30 mouse cellular contexts compared by ENCODE assay signal in genomic region chr13:55191535-55191934, GRCm38 (mm10). TPM values are rescaled to one million over a fixed set of nuclear protein-coding genes. Genes with fewer than 3 reads are reported as not detected.
A peak's percentile ranks its signal among the peaks of the same experiment; 100 is the strongest.
DNase-seq lines count a peak whose midpoint lies in the region; ATAC-seq and TF ChIP-seq lines count a peak whose summit lies in the region.
"Had no signal": no experiment of that assay in that cellular context is flagged by ENCODE, and none has a peak within 500 bp of the region (broad histone marks: within the 10 kb centered on the region; RNA-seq: fewer than 3 reads in every experiment).

No protein-coding gene starts in this region.

- DNase-seq in cerebellum, adult 9-11 months: peak; percentile 31
- DNase-seq in cerebellum, adult 2 months: no peak
- no peak for DNase-seq in neural tube, embryonic 10.5 days (ENCODE audit: extremely low spot score, low spot score)
- peak; percentile 54 for DNase-seq in ZHBTc4 (ENCODE audit: low read depth, low spot score)
- no peak for DNase-seq in liver, postnatal 0 days
- no peak for DNase-seq in thymus, adult 18-20 months
- no peak for DNase-seq in midbrain, postnatal 0 days (ENCODE audit: low spot score)
- DNase-seq: adrenal gland, adult 2 months; adrenal gland, postnatal 36 days; B cell, adult 2 months; cerebellum, adult 11 months; cerebellum, adult 9-10 months; cerebellum, postnatal 36 days; gastrocnemius, postnatal 10 days; heart, adult 2 months; heart, postnatal 36 days had no signal

- no peaks in the 10 kb centered on the region for H3K36me3 ChIP-seq in neural tube, embryonic 15.5 days
- no peaks in the 10 kb centered on the region for H3K36me3 ChIP-seq in liver, postnatal 0 days (replicated peaks; ENCODE audit: insufficient read depth, low read length)
- no peaks in the 10 kb centered on the region for H3K36me3 ChIP-seq in midbrain, postnatal 0 days (ENCODE audit: insufficient read depth, low read length)
- H3K36me3 ChIP-seq: embryonic facial prominence, embryonic 13.5 days; forebrain, embryonic 12.5 days; heart, embryonic 12.5 days had no signal

- peak overlapping the region; percentile 80 for H3K4me2 ChIP-seq in neural tube, embryonic 15.5 days
- no peak overlapping the region for H3K4me2 ChIP-seq in liver, postnatal 0 days (ENCODE audit: low read depth, low read length)
- H3K4me2 ChIP-seq in midbrain, postnatal 0 days (ENCODE audit: low read depth, low read length, poor library complexity, severe bottlenecking): no peak overlapping the region

- H3K27me3 ChIP-seq in cerebellum, adult 2 months (ENCODE audit: control insufficient read depth, insufficient read depth, low read length): no peaks in the 10 kb centered on the region
- H3K27me3 ChIP-seq in neural tube, embryonic 15.5 days (replicated peaks): no peaks in the 10 kb centered on the region
- H3K27me3 ChIP-seq in liver, postnatal 0 days (ENCODE audit: insufficient read depth, low read length): no peaks in the 10 kb centered on the region
- H3K27me3 ChIP-seq in midbrain, postnatal 0 days (ENCODE audit: insufficient read depth, low read length): no peaks in the 10 kb centered on the region
- H3K27me3 ChIP-seq: embryonic facial prominence, embryonic 13.5 days; forebrain, embryonic 12.5 days; heart, embryonic 12.5 days had no signal

- no peaks in the 10 kb centered on the region for H3K9me3 ChIP-seq in neural tube, embryonic 15.5 days (replicated peaks)
- H3K9me3 ChIP-seq in liver, postnatal 0 days (ENCODE audit: low read length): no peaks in the 10 kb centered on the region
- no peaks in the 10 kb centered on the region for H3K9me3 ChIP-seq in midbrain, postnatal 0 days (ENCODE audit: low read length)
- H3K9me3 ChIP-seq: embryonic facial prominence, embryonic 13.5 days; forebrain, embryonic 12.5 days; heart, embryonic 12.5 days had no signal

- no peak for TF ChIP-seq POLR2A in cerebellum, adult 2 months (IDR thresholded peaks at IDR 0.05; ENCODE audit: borderline replicate concordance, insufficient read depth, low read length)

- peaks cover 5% of the 10 kb centered on the region; the same call in 1 of the 2 replicates for H3K4me1 ChIP-seq in cerebellum, adult 2 months (ENCODE audit: control insufficient read depth, insufficient read depth, low read length)
- H3K4me1 ChIP-seq in neural tube, embryonic 15.5 days: peaks cover 13% of the 10 kb centered on the region
- peaks cover 16% of the 10 kb centered on the region; the same call in 1 of the 2 replicates for H3K4me1 ChIP-seq in liver, postnatal 0 days (ENCODE audit: insufficient read depth)
- peaks cover 5% of the 10 kb centered on the region; the same call in 1 of the 2 replicates for H3K4me1 ChIP-seq in midbrain, postnatal 0 days (ENCODE audit: insufficient read depth, low read length)

- H3K9ac ChIP-seq in neural tube, embryonic 15.5 days (replicated peaks): no peak overlapping the region
- H3K9ac ChIP-seq in liver, postnatal 0 days (replicated peaks): peak overlapping the region; percentile 1; the same call in 1 of the 2 replicates
- no peak overlapping the region for H3K9ac ChIP-seq in midbrain, postnatal 0 days (replicated peaks; ENCODE audit: low read length, poor library complexity, severe bottlenecking)
- H3K9ac ChIP-seq: embryonic facial prominence, embryonic 13.5 days; forebrain, embryonic 12.5 days; heart, embryonic 12.5 days had no signal

- ATAC-seq in neural tube, embryonic 15.5 days (ENCODE audit: low FRiP score): no peak
- no peak for ATAC-seq in liver, postnatal 0 days
- no peak for ATAC-seq in midbrain, postnatal 0 days (ENCODE audit: low FRiP score)
- ATAC-seq: CD4-positive, CD25-positive, alpha-beta regulatory T cell, adult 4 months; forebrain, embryonic 16.5 days; hindbrain, embryonic 16.5 days had no signal

- no peak for TF ChIP-seq EP300 in liver, postnatal 0 days (IDR thresholded peaks at IDR 0.05; ENCODE audit: low read depth)

- TF ChIP-seq CTCF in cerebellum, adult 2 months (IDR thresholded peaks at IDR 0.05; ENCODE audit: borderline replicate concordance, insufficient read depth, low read depth, low read length): no peak
- TF ChIP-seq CTCF in liver, postnatal 0 days (IDR thresholded peaks at IDR 0.05; ENCODE audit: low read depth): no peak
- TF ChIP-seq CTCF in midbrain, postnatal 0 days (IDR thresholded peaks at IDR 0.05): no peak

- no peak overlapping the region for H3K4me3 ChIP-seq in cerebellum, adult 2 months (replicated peaks; ENCODE audit: insufficient read depth, low read depth, low read length)
- no peak overlapping the region for H3K4me3 ChIP-seq in neural tube, embryonic 15.5 days (replicated peaks)
- no peak overlapping the region for H3K4me3 ChIP-seq in liver, postnatal 0 days (ENCODE audit: low read depth, low read length)
- H3K4me3 ChIP-seq in midbrain, postnatal 0 days (ENCODE audit: low read depth, low read length): no peak overlapping the region
- H3K4me3 ChIP-seq: forebrain, embryonic 12.5 days; heart, adult 2 months; heart, embryonic 12.5 days had no signal

- 98% methylated on average over 5 of the region's 5 CpGs for WGBS in cerebellum, adult 2 months
- WGBS in neural tube, embryonic 15.5 days: 91% methylated on average over 5 of the region's 5 CpGs
- WGBS in liver, postnatal 0 days (ENCODE audit: insufficient replicate concordance): 81% methylated on average over 5 of the region's 5 CpGs
- WGBS in midbrain, postnatal 0 days: 92% methylated on average over 5 of the region's 5 CpGs

- H3K27ac ChIP-seq in cerebellum, adult 2 months (ENCODE audit: insufficient read depth, low read length): no peak overlapping the region
- no peak overlapping the region for H3K27ac ChIP-seq in neural tube, embryonic 15.5 days (replicated peaks)
- H3K27ac ChIP-seq in liver, postnatal 0 days (ENCODE audit: low read depth): no peak overlapping the region
- H3K27ac ChIP-seq in midbrain, postnatal 0 days (ENCODE audit: low read depth, low read length): no peak overlapping the region
- H3K27ac ChIP-seq: embryonic facial prominence, embryonic 13.5 days; forebrain, embryonic 12.5 days; heart, adult 2 months had no signal

RNA-seq across cellular contexts. Expression of gene Nsd1, which starts 18.0 kb away (rescaled TPM):
- polyA plus RNA-seq in cerebellum, adult 2 months (2012; rRNA removed): 47.5 and 49.5 TPM in 2 replicates
- 51.4 and 52.1 TPM in 2 replicates for polyA plus RNA-seq in neural tube, embryonic 15.5 days (2015; fragmentation: Nextera tagmentation; extraction: Ambion mirVana)
- polyA plus RNA-seq in liver, postnatal 0 days (2015; fragmentation: Nextera tagmentation; extraction: Ambion mirVana): 18.6 and 20.6 TPM in 2 replicates
- 103 and 111 TPM in 2 replicates for total RNA-seq in midbrain, postnatal 0 days (2014; rRNA removed)
- polyA plus RNA-seq in midbrain, postnatal 0 days (2015; fragmentation: Nextera tagmentation; extraction: Ambion mirVana): 47.0 and 56.2 TPM in 2 replicates

RNA-seq across cellular contexts. Expression of gene Fgfr4, which starts 39.1 kb away (rescaled TPM):
- polyA plus RNA-seq in cerebellum, adult 2 months (2012; rRNA removed): 0.05 and 0.16 TPM in 2 replicates
- 1.7 and 2.2 TPM in 2 replicates for polyA plus RNA-seq in neural tube, embryonic 15.5 days (2015; fragmentation: Nextera tagmentation; extraction: Ambion mirVana)
- 4.9 and 5.1 TPM in 2 replicates for polyA plus RNA-seq in liver, postnatal 0 days (2015; fragmentation: Nextera tagmentation; extraction: Ambion mirVana)
- 0.44 and 0.61 TPM in 2 replicates for total RNA-seq in midbrain, postnatal 0 days (2014; rRNA removed)
- 0.52 and 0.63 TPM in 2 replicates for polyA plus RNA-seq in midbrain, postnatal 0 days (2015; fragmentation: Nextera tagmentation; extraction: Ambion mirVana)
- total RNA-seq: MEL had no signal
- polyA plus RNA-seq: CD4-positive, CD25-positive, alpha-beta regulatory T cell, adult 4 months had no signal

RNA-seq across cellular contexts. Expression of gene Gm17617, which starts 58.2 kb away (rescaled TPM):
- not detected in 2 replicates for polyA plus RNA-seq in cerebellum, adult 2 months (2012; rRNA removed)
- polyA plus RNA-seq in neural tube, embryonic 15.5 days (2015; fragmentation: Nextera tagmentation; extraction: Ambion mirVana): not detected in 2 replicates
- polyA plus RNA-seq in liver, postnatal 0 days (2015; fragmentation: Nextera tagmentation; extraction: Ambion mirVana): not detected in 2 replicates
- total RNA-seq in midbrain, postnatal 0 days (2014; rRNA removed): not detected in 2 replicates
- not detected in 2 replicates for polyA plus RNA-seq in midbrain, postnatal 0 days (2015; fragmentation: Nextera tagmentation; extraction: Ambion mirVana)
- total RNA-seq: adrenal gland, adult 2 months; adrenal gland, postnatal 36 days; gastrocnemius, postnatal 10 days; gastrocnemius, postnatal 4 days; heart, adult 2 months; heart, postnatal 36 days; MEL had no signal
- polyA plus RNA-seq: adrenal gland, adult 2 months; brain, embryonic 14.5 days; CD4-positive, CD25-positive, alpha-beta regulatory T cell, adult 4 months; embryonic facial prominence, embryonic 13.5 days; forebrain, embryonic 12.5 days; forebrain, embryonic 16.5 days; frontal cortex, adult 2 months; heart, adult 2 months; heart, embryonic 12.5 days; heart, embryonic 16.5 days; hindbrain, embryonic 11.5 days; hindbrain, embryonic 16.5 days; intestine, embryonic 14.5 days had no signal

Comparison
In these comparisons a context has a peak if more than half of its experiments do, and no peak if none do; other contexts are left out.
1. DNase-seq: peak in cerebellum, adult 9-11 months (single experiment) and ZHBTc4 (single experiment); none in cerebellum, adult 2 months (0 of 2), neural tube, embryonic 10.5 days (single experiment), liver, postnatal 0 days (single experiment), thymus, adult 18-20 months (0 of 2) and midbrain, postnatal 0 days (single experiment).